Mouse (Mus musculus) G1E-ER4 (cell line): Measurements from ENCODE around the gene Atxn7. TPM values are rescaled to one million over a fixed set of nuclear protein-coding genes. Genes with fewer than 3 reads are reported as not detected.

ENCODE experiments used
- GATA1 ChIP-seq: IDR thresholded peaks from one replicate; pipeline ENCODE4 v1.8.0; 2012; ENCODE audit warnings: low read length, inconsistent platforms
- polyA plus RNA-seq: library from polyadenylated mRNA; stranded (reverse); fragments of >175 nt; gene quantifications from 2 replicates; pipeline ENCODE4 v1.2.3, GENCODE M21; 2012

The Atxn7 gene
- polyA plus RNA-seq, 1 experiment = 15.4 TPM

DNA sequence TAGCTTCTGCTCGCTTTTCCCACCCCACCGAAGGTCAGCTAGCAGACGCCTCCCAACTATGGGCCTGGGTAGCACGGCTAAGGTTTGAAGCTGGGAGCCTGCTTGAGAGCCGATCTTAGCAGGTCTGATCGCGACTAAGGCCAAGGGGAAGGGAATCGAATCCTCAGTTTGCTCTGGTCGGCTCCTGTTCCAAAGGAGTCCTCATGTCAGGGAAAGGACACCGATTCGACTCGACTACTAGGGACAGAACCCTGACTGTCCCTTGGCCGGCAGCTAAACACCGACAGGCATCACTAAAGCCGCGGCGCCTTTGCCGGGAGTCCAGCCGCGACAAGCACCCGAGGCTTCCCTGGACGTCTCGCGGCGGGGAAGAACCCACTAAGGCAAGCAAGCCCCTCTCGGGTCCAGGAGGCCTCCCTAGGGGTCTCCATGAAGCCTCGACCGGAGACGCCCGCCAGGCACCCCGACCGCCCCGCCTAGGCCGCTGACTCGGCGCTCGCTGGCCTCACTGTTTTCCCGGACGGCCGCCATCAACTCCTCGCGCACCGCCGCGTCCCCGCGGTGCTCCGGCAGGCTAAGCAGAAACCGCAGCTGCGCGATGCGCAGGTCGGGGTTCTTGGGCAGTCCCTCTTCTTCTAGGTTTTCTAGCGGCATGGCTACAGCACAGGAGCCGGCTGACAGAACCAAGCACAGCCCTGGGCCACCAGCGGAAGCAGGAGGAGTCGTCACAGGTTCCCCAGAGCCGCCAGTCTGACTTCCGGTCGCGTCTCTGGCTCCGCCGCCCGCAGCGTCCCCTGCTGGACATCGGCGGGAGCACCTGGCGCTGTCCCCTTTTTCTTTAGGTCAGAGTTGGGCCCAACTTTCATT is 159.2 kb downstream of the Atxn7 start, which contains the start of gene Psmd6:
Gene Psmd6 (minus strand): TSS at position 755 of the 867 bp plus-strand sequence.
- no peak for TF ChIP-seq GATA1

Other genes with a start within 250 kb of the Atxn7 start
- not detected in 2 replicates for gene Gm281, start 47.0 kb upstream of the Atxn7 start, polyA plus RNA-seq
- gene Thoc7, start 412 bp downstream of the Atxn7 start, polyA plus RNA-seq = 10.1 and 13.4 TPM in 2 replicates
- 73.5 and 123 TPM in 2 replicates for gene Psmd6, start 159.5 kb downstream of the Atxn7 start, polyA plus RNA-seq
- not detected in 2 replicates for gene Olfr720, start 225.4 kb downstream of the Atxn7 start, polyA plus RNA-seq